Mouse (Mus musculus) testis, postnatal 14 days (tissue): ENCODE results near the gene Txn1.

ENCODE experiments used
- DNase-seq: peaks from one replicate; pipeline ENCODE4 v3.0.0; 2021; ENCODE audit warnings: low spot score

Txn1 gene

DNA sequence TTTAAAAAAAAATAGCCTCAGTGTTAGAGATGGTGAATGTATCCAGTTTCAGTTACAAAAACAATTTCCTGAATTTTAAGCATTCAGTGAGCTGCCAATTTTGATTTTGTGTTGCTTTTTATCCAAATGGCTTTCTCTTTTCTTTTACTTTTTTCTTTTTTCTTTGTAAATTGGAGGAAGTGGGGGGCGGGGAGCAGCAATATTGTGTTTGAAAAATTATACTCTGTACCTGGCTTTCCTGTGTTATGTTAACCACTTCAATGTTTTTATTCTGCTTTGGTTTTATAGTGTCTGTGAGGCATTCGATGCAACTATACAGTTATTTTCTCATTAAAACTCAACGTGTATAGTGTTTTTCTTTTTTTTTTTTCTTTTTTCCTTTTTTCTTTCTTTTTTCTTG, 59.6 kb downstream of the Txn1 start:
- no peak for DNase-seq

GRCm38 (mm10) chr4:57895902-57896301, 60.3 kb downstream of the Txn1 start:
- no peak for DNase-seq

DNA sequence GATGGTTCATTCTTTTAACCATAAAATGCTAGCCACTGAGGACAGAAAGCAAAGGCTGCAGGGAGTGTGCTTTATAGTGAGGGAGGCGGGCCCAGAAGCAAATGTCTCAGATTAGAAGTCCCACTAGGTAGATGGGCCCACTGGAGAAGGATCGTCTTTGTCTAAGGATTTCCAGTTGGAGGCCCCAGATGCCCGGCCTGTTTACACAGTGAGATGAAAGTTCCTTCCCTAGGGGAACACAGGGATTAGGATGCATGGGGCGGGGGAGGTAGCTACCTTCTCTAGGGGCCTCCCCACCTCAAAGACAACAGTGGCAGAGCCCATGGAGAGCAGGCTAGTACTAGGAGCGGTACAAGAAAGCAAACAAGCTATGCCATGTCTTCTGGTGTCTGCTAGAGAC, 61.1 kb downstream of the Txn1 start:
- no peak for DNase-seq
